Mouse (Mus musculus): Measurements from ENCODE around the gene Zap70.

DNA sequence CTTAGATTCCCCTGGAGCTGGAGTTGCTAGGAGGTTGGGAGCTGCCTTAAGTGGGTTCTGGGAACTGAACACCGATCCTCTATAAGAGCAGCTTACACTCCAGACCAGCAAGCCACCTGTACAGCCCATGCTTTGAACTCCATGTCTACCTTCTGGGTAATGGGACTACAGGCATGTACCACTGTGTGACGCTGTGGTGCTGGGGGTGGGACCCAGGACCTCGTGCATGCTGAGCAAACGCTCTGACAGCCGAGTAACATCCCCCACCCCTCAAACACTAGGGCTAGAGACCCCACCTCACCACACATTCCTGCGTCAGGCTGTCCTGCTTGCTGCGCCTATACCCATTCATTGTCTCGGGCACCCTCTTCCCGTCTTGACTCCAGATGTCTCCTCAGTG lies 3.0 kb upstream of the Zap70 start:
- no peak for TF ChIP-seq POLR2A (IDR thresholded peaks at IDR 0.05; ENCODE audit: low read depth, low read length)
- TF ChIP-seq CTCF (IDR thresholded peaks at IDR 0.05; ENCODE audit: borderline replicate concordance, insufficient read depth, low read length), result no peak

All from embryonic fibroblast, embryonic 13.5 days (primary cell).